Mouse (Mus musculus): ENCODE measurements around the gene Mepce. TPM values are rescaled to one million over a fixed set of nuclear protein-coding genes. Genes with fewer than 3 reads are reported as not detected.

The Mepce gene
- polyA plus RNA-seq, 1 experiment from 2014 or later, result 14.4 TPM

DNA sequence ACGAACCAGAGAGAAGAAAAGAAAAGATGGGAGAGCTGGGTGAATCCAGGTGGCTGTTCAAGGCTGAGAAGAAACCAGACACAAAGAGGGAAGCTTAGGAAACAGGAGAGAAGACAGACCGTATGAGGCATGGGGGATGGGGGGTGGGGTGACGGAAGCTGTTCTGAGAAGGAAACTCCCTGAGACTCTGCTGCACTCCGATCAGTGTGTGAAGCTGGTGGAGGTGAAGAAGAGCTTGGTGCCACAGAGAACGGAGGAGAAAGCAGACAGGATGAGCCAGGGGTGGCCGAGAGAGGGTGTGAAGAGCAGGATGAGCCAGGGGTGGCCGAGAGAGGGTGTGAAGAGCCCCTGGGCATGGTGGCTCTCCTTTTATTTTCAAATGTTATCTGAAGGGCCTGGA lies 39.0 kb upstream of the Mepce start:
- H3K9me3 ChIP-seq (ENCODE audit: control insufficient read depth, low read length), result no peaks in the 10 kb centered on the region
- 75% methylated on average over 7 of the region's 7 CpGs for WGBS

DNA sequence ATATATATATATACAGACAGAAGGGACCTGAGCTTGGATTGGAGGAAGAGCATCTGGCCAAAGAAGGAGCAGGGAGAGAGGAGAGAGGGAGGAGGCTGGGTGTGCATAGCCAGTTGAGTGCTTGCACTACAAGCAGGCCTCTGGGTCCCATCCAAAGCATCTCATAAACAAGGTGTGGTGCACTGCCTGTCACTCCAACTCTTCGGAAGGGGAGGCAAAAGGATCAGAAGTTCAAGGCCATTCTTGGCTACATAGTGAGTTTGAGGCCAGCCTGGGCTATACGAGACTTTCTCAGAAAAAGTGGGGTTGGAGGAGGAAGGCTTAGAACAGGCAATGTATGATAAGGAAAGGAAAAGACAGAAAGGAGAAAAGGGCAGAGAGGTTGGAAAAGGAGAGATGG lies 38.5 kb upstream of the Mepce start:
- Histone ChIP-seq H3K9me3 (ENCODE audit: control insufficient read depth, low read length) (no peaks in the 10 kb centered on the region), H3K4me3 (replicated peaks; ENCODE audit: low read depth, low read length) (no peak overlapping the region), H3K9ac (replicated peaks; ENCODE audit: low read length) (no peak overlapping the region), H3K4me2 (ENCODE audit: low read length) (no peak overlapping the region), H3K27me3 (ENCODE audit: control insufficient read depth, insufficient read depth, low read length) (no peaks in the 10 kb centered on the region), H3K27ac (replicated peaks; ENCODE audit: low read depth, low read length) (no peak overlapping the region), H3K4me1 (ENCODE audit: control insufficient read depth, insufficient read depth, low read length) (no peaks in the 10 kb centered on the region), H3K36me3 (ENCODE audit: control insufficient read depth, insufficient read depth, low read length) (no peaks in the 10 kb centered on the region)
- no peak for ATAC-seq (ENCODE audit: low FRiP score, low TSS enrichment)
- DNase-seq, result no peak
- WGBS, result 91% methylated on average over 2 of the region's 2 CpGs

More for the DNA sequence above, 39.0 kb upstream of the Mepce start:
- DNase-seq (no peak), ATAC-seq (ENCODE audit: low FRiP score, low TSS enrichment) (no peak)
- Histone ChIP-seq H3K27me3 (ENCODE audit: control insufficient read depth, insufficient read depth, low read length) (no peaks in the 10 kb centered on the region), H3K4me3 (replicated peaks; ENCODE audit: low read depth, low read length) (no peak overlapping the region), H3K9ac (replicated peaks; ENCODE audit: low read length) (no peak overlapping the region), H3K27ac (replicated peaks; ENCODE audit: low read depth, low read length) (no peak overlapping the region), H3K36me3 (ENCODE audit: control insufficient read depth, insufficient read depth, low read length) (no peaks in the 10 kb centered on the region), H3K4me1 (ENCODE audit: control insufficient read depth, insufficient read depth, low read length) (no peaks in the 10 kb centered on the region), H3K4me2 (ENCODE audit: low read length) (no peak overlapping the region)

DNA sequence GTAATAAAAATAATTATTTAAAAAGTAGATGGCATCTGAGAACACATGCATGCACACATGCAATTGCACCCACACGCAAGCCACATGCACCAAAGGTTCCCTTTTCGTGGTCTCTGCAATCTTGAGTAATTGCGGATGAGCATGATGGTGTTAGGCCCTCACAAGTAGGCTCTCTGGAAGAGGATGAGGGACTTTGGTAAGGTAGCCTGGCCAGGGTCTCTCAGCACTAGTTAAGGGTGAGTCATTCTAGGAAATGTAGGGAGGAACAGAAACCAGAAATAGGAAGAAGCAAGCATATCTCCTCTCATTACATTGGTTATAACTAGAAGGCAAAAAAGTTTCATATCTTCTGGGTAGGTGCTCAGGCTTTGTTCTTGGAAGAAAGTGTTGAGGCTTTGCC lies 37.6 kb upstream of the Mepce start:
- Histone ChIP-seq H3K4me2 (ENCODE audit: low read length) (no peak overlapping the region), H3K4me3 (replicated peaks; ENCODE audit: low read depth, low read length) (no peak overlapping the region), H3K27me3 (ENCODE audit: control insufficient read depth, insufficient read depth, low read length) (no peaks in the 10 kb centered on the region), H3K27ac (replicated peaks; ENCODE audit: low read depth, low read length) (no peak overlapping the region), H3K9ac (replicated peaks; ENCODE audit: low read length) (no peak overlapping the region), H3K4me1 (ENCODE audit: control insufficient read depth, insufficient read depth, low read length) (no peaks in the 10 kb centered on the region), H3K9me3 (ENCODE audit: control insufficient read depth, low read length) (no peaks in the 10 kb centered on the region), H3K36me3 (ENCODE audit: control insufficient read depth, insufficient read depth, low read length) (no peaks in the 10 kb centered on the region)
- 92% methylated on average over 3 of the region's 3 CpGs for WGBS
- DNase-seq (no peak), ATAC-seq (ENCODE audit: low FRiP score, low TSS enrichment) (no peak)

DNA sequence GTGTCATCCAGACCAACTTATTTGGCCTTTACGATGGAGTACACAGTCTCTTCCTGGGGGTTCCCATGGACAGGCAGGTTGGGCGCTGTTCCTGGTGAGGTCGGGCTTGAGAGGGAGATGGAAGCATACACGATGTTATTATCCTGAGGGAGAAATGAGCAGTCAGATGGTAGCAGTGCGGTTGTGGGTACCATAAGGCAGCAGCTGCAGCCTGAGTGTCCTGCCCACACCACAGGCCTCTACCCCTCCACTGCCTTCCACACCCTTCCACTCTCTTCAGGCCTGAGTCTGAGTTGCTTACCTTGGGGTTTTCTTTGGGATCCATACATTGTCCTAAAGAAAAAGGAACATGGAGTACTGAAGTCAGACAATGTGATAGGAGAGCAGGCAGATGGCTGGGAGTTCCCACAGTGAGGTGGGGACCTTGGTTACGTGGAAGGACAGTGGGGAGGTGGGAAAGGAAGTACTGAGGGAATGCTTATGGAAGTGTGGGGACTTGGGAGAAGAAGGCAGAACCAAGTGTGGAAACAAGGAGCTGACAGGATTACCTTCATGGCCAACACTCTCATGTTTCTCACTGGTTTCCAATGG lies 36.1 kb upstream of the Mepce start:
- no peak for DNase-seq
- no peak overlapping the region for H3K4me3 ChIP-seq (replicated peaks; ENCODE audit: low read depth, low read length)
- no peaks in the 10 kb centered on the region for H3K36me3 ChIP-seq (ENCODE audit: control insufficient read depth, insufficient read depth, low read length)
- WGBS, result 89% methylated on average over 6 of the region's 6 CpGs
- no peaks in the 10 kb centered on the region for H3K27me3 ChIP-seq (ENCODE audit: control insufficient read depth, insufficient read depth, low read length)
- H3K9me3 ChIP-seq (ENCODE audit: control insufficient read depth, low read length), result no peaks in the 10 kb centered on the region
- H3K4me2 ChIP-seq (ENCODE audit: low read length), result no peak overlapping the region
- no peak overlapping the region for H3K27ac ChIP-seq (replicated peaks; ENCODE audit: low read depth, low read length)
- no peak overlapping the region for H3K9ac ChIP-seq (replicated peaks; ENCODE audit: low read length)
- no peaks in the 10 kb centered on the region for H3K4me1 ChIP-seq (ENCODE audit: control insufficient read depth, insufficient read depth, low read length)
- no peak for ATAC-seq (ENCODE audit: low FRiP score, low TSS enrichment)

DNA sequence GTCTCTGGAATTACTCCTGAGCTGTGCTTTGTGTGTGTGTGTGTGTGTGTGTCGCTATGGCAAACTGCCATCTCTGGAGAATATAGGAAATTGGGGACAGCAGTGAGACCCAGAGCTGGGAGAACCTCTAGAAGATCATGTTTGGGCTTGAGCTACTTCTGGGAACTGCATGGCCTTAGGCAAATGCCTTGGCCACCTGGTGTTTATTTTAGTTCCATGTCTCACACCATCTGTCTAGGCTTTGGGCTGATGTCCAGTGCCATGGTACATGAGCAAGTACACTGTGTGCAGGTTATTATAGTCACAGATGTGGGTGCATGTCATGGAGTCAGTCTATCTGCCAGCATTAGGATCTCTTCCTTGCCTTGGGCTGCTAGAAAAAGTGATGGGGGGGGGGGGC lies 35.1 kb upstream of the Mepce start:
- Histone ChIP-seq H3K27ac (replicated peaks; ENCODE audit: low read depth, low read length) (no peak overlapping the region), H3K9me3 (ENCODE audit: control insufficient read depth, low read length) (no peaks in the 10 kb centered on the region), H3K9ac (replicated peaks; ENCODE audit: low read length) (no peak overlapping the region), H3K27me3 (ENCODE audit: control insufficient read depth, insufficient read depth, low read length) (no peaks in the 10 kb centered on the region), H3K4me1 (ENCODE audit: control insufficient read depth, insufficient read depth, low read length) (no peaks in the 10 kb centered on the region), H3K4me2 (ENCODE audit: low read length) (no peak overlapping the region), H3K36me3 (ENCODE audit: control insufficient read depth, insufficient read depth, low read length) (no peaks in the 10 kb centered on the region), H3K4me3 (replicated peaks; ENCODE audit: low read depth, low read length) (no peak overlapping the region)
- WGBS, result 71% methylated on average over 1 of the region's 1 CpGs
- no peak for ATAC-seq (ENCODE audit: low FRiP score, low TSS enrichment)
- DNase-seq, result no peak

DNA sequence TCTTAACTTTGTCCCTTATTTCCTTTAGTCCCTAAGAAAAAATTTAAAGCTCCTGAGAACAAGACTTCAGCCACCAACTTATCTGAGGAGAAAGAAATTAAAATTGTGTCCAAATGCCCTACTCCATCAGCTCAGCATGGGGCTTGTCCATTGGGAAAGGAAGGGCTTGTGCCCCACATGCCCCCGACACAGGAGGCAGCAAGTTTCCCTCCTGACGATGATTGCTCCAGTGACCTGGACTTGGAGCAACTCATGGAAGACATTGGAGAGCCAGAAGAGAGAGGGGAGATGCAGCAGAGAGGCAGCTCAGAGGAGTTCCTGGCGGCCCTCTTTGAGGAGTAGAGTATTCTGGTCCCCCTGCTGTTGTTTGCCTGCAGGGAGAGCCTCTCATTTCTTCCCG lies 34.7 kb upstream of the Mepce start:
- Histone ChIP-seq H3K9me3 (ENCODE audit: control insufficient read depth, low read length) (no peaks in the 10 kb centered on the region), H3K27ac (replicated peaks; ENCODE audit: low read depth, low read length) (no peak overlapping the region), H3K36me3 (ENCODE audit: control insufficient read depth, insufficient read depth, low read length) (no peaks in the 10 kb centered on the region), H3K4me3 (replicated peaks; ENCODE audit: low read depth, low read length) (no peak overlapping the region), H3K4me1 (ENCODE audit: control insufficient read depth, insufficient read depth, low read length) (no peaks in the 10 kb centered on the region), H3K4me2 (ENCODE audit: low read length) (no peak overlapping the region), H3K27me3 (ENCODE audit: control insufficient read depth, insufficient read depth, low read length) (no peaks in the 10 kb centered on the region), H3K9ac (replicated peaks; ENCODE audit: low read length) (no peak overlapping the region)
- DNase-seq (no peak), ATAC-seq (ENCODE audit: low FRiP score, low TSS enrichment) (no peak)
- 75% methylated on average over 4 of the region's 4 CpGs for WGBS

DNA sequence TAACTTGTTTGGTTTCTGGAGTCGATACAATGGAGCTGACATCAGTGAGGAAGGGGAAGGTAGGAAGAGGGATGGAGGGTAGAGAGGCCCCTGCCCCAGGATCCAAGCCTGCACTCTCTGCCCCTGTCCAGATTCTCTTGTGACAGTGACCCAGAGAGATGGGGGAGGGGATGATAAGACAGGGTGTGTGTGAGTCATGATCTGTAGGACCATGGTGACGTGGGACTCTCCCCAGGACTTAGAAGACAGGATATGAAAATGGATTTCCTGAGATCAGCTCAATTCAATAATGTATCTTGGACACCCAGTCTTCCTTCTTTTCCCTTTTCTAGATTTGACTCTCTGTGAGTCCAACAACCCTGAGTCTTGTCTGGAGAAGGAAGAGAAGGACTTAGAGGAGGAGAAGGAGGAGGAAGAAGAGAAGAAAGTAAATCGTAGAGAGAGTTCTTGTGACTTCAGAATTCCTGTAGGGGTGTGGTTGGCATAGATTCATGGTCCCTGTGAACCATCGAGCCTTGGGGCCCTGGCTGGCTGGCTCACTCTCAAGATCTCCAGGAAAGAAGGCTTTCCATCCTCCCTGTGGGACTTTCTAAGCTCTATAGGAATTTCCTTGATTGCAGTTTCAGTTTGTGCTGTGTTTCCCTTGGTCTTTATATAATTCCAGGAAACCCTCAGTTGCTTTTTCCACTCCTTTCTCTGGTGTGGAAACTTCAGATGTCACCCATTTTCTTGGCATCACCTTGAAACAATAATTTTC lies 30.2 kb upstream of the Mepce start:
- no peaks in the 10 kb centered on the region for H3K27me3 ChIP-seq (ENCODE audit: control insufficient read depth, insufficient read depth, low read length)
- no peak for ATAC-seq (ENCODE audit: low FRiP score, low TSS enrichment)
- H3K36me3 ChIP-seq (ENCODE audit: control insufficient read depth, insufficient read depth, low read length), result no peaks in the 10 kb centered on the region
- H3K4me2 ChIP-seq (ENCODE audit: low read length), result no peak overlapping the region
- no peaks in the 10 kb centered on the region for H3K4me1 ChIP-seq (ENCODE audit: control insufficient read depth, insufficient read depth, low read length)
- no peak overlapping the region for H3K9ac ChIP-seq (replicated peaks; ENCODE audit: low read length)
- WGBS, result 75% methylated on average over 4 of the region's 4 CpGs
- H3K27ac ChIP-seq (replicated peaks; ENCODE audit: low read depth, low read length), result no peak overlapping the region
- H3K4me3 ChIP-seq (replicated peaks; ENCODE audit: low read depth, low read length), result no peak overlapping the region
- DNase-seq, result no peak
- no peaks in the 10 kb centered on the region for H3K9me3 ChIP-seq (ENCODE audit: control insufficient read depth, low read length)

DNA sequence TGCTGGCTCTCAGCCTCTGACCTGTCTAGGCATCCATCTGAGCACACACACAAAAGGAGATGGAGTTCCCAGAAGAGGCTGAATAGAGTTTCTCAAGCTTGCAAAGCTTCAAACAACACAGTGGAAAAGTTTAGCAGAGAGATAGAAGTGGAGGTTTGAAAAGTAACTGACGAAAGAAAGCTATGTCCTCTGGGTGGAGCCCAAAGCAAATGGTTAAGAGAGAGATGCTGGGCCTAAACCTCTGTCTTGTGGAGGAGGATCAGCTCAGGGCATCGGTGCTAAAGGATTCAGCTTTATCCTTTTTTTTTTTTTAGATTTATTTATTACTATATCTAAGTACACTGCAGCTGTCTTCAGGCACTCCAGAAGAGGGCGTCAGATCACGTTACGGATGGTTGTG lies 20.9 kb upstream of the Mepce start:
- ATAC-seq (ENCODE audit: low FRiP score, low TSS enrichment) (no peak), DNase-seq (no peak)
- no peak overlapping the region for H3K27ac ChIP-seq (replicated peaks; ENCODE audit: low read depth, low read length)
- no peak overlapping the region for H3K4me3 ChIP-seq (replicated peaks; ENCODE audit: low read depth, low read length)
- H3K36me3 ChIP-seq (ENCODE audit: control insufficient read depth, insufficient read depth, low read length), result no peaks in the 10 kb centered on the region
- H3K9ac ChIP-seq (replicated peaks; ENCODE audit: low read length), result no peak overlapping the region
- no peak overlapping the region for H3K4me2 ChIP-seq (ENCODE audit: low read length)
- 87% methylated on average over 5 of the region's 5 CpGs for WGBS
- H3K27me3 ChIP-seq (ENCODE audit: control insufficient read depth, insufficient read depth, low read length), result no peaks in the 10 kb centered on the region
- H3K9me3 ChIP-seq (ENCODE audit: control insufficient read depth, low read length), result no peaks in the 10 kb centered on the region
- no peaks in the 10 kb centered on the region for H3K4me1 ChIP-seq (ENCODE audit: control insufficient read depth, insufficient read depth, low read length)

DNA sequence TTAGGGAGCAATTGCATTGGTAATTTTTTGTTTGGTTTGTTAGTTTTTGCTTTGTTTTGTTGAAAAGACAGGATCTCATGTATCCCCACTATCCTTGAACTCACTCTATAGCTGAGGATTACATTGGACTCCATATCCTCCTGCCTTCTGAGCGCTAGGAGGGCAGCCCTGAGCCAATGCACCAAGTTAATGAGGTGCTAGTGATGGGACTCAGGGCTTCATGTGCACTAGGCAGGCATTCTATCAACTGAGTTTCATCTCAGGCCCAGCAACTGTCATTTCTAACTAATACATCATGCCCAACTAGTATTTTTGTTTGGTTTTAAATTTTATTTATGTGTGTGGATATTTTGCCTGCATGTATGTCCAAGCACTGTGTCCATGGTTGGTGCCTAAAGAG lies 18.7 kb upstream of the Mepce start:
- H3K27ac ChIP-seq (replicated peaks; ENCODE audit: low read depth, low read length), result no peak overlapping the region

More for the DNA sequence above, 18.7 kb upstream of the Mepce start:
- Histone ChIP-seq H3K4me1 (ENCODE audit: control insufficient read depth, insufficient read depth, low read length) (no peaks in the 10 kb centered on the region), H3K27me3 (ENCODE audit: control insufficient read depth, insufficient read depth, low read length) (no peaks in the 10 kb centered on the region), H3K4me3 (replicated peaks; ENCODE audit: low read depth, low read length) (no peak overlapping the region), H3K4me2 (ENCODE audit: low read length) (no peak overlapping the region), H3K9ac (replicated peaks; ENCODE audit: low read length) (no peak overlapping the region), H3K36me3 (ENCODE audit: control insufficient read depth, insufficient read depth, low read length) (no peaks in the 10 kb centered on the region), H3K9me3 (ENCODE audit: control insufficient read depth, low read length) (no peaks in the 10 kb centered on the region)
- WGBS, result 83% methylated on average over 1 of the region's 1 CpGs
- DNase-seq (no peak), ATAC-seq (ENCODE audit: low FRiP score, low TSS enrichment) (no peak)
